ENCODE assay signal across 8 mouse cellular contexts in the genomic region with DNA sequence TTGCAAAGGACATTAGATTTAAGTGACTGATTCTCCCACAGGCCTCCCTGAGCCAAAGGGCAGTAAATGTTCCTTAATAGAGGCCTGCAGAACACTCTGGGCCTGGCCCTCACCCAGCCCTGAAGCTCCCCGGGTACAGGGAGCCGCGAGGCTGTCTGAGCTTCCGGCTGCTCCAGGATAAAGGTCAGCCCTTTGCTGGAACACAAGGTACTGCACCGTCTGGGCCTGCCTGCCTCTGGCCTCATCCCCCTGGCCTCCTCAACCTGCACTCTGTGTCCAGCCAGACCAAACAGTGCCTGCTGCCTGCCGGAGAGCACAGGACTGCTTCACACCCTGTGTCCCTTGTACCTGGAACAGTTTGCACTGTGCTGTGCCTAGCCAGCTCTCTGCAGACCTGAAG. TPM values are rescaled to one million over a fixed set of nuclear protein-coding genes. Genes with fewer than 3 reads are reported as not detected.
DNase-seq lines count a peak whose midpoint lies in the region; ATAC-seq and TF ChIP-seq lines count a peak whose summit lies in the region.

No protein-coding gene starts in this region.

- peak; percentile 1; the same call in 1 of the 2 replicates for TF ChIP-seq CTCF in heart, adult 2 months (IDR thresholded peaks at IDR 0.05)

- DNase-seq in ovary, postnatal 36 days (ENCODE audit: low spot score), result peak; percentile 63
- no peak for DNase-seq in ovary, postnatal 14 days (ENCODE audit: low spot score)
- DNase-seq in heart, adult 2 months, result peak; percentile 83
- DNase-seq in kidney, postnatal 25 days, result peak; percentile 83 to 98
- no peak for DNase-seq in layer of hippocampus, adult 9-11 months
- DNase-seq in cerebellum, postnatal 36 days, result no peak
- no peak for DNase-seq in embryo, embryonic 11 days

- ATAC-seq in stomach, embryonic 14.5 days (ENCODE audit: insufficient number of reproducible peaks, insufficient read depth, low FRiP score, low read depth), result no peak

- TF ChIP-seq EP300 in heart, adult 2 months (IDR thresholded peaks at IDR 0.05; ENCODE audit: insufficient read depth, low read depth, low read length), result peak; percentile 98

- H3K27me3 ChIP-seq in heart, adult 2 months (ENCODE audit: control insufficient read depth, insufficient read depth, low read length), result no peaks in the 10 kb centered on the region
- no peaks in the 10 kb centered on the region for H3K27me3 ChIP-seq in stomach, embryonic 14.5 days (ENCODE audit: control insufficient read depth, insufficient read depth, low read length)

- H3K27ac ChIP-seq in heart, adult 2 months, result peak overlapping the region; percentile 73
- peak overlapping the region; percentile 33; the same call in 1 of the 2 replicates for H3K27ac ChIP-seq in stomach, embryonic 14.5 days (ENCODE audit: low read length)

- no peaks in the 10 kb centered on the region for H3K79me2 ChIP-seq in heart, adult 2 months (replicated peaks; ENCODE audit: control insufficient read depth, insufficient read depth, low read length)

- no peaks in the 10 kb centered on the region; the same call in 1 of the 2 replicates for H3K36me3 ChIP-seq in heart, adult 2 months (ENCODE audit: control insufficient read depth, insufficient read depth, low read length)
- H3K36me3 ChIP-seq in stomach, embryonic 14.5 days (ENCODE audit: control insufficient read depth, insufficient read depth, low read length), result no peaks in the 10 kb centered on the region

- H3K4me1 ChIP-seq in heart, adult 2 months (ENCODE audit: control insufficient read depth, insufficient read depth, low read length), result peaks cover 30% of the 10 kb centered on the region
- H3K4me1 ChIP-seq in stomach, embryonic 14.5 days (ENCODE audit: control insufficient read depth, insufficient read depth, low read length), result peaks cover 13% of the 10 kb centered on the region; the same call in 1 of the 2 replicates

- peak overlapping the region; percentile 13; the same call in 1 of the 2 replicates for H3K9ac ChIP-seq in heart, adult 2 months (ENCODE audit: low read depth, low read length)
- no peak overlapping the region for H3K9ac ChIP-seq in stomach, embryonic 14.5 days (replicated peaks; ENCODE audit: low read depth, low read length)

- TF ChIP-seq POLR2A in heart, adult 2 months (IDR thresholded peaks at IDR 0.05; ENCODE audit: insufficient read depth, low read depth, low read length), result peak; percentile 79

- H3K4me3 ChIP-seq in heart, adult 2 months, result no peak overlapping the region
- no peak overlapping the region for H3K4me3 ChIP-seq in stomach, embryonic 14.5 days (ENCODE audit: low read depth, low read length)

- intact Hi-C loops in heart, adult 2 months (cut with DNase I), result no loop called here

- H3K9me3 ChIP-seq in stomach, embryonic 14.5 days (ENCODE audit: control insufficient read depth, low read depth, low read length), result no peaks in the 10 kb centered on the region

- WGBS in heart, adult 2 months, result 3% methylated on average over 6 of the region's 6 CpGs
- WGBS in stomach, embryonic 14.5 days, result 34% methylated on average over 6 of the region's 6 CpGs

- no peak overlapping the region for H3K4me2 ChIP-seq in stomach, embryonic 14.5 days (replicated peaks; ENCODE audit: low read depth, low read length)

RNA-seq across cellular contexts. Expression of a gene that starts 4.6 kb away (rescaled TPM):
- total RNA-seq in heart, adult 2 months (2021), result 10 to 100 TPM; 63.3 to 70.2 TPM
- 7.8 and 8.5 TPM in 2 replicates for polyA plus RNA-seq in heart, adult 2 months (2012; rRNA removed)
- polyA plus RNA-seq in stomach, embryonic 14.5 days (2014; fragmentation: Nextera tagmentation; extraction: Ambion mirVana), result 7.1 TPM in 2 replicates

RNA-seq across cellular contexts. Expression of a gene that starts 17.9 kb away (rescaled TPM):
- total RNA-seq in heart, adult 2 months (2021), result not detected
- 0.33 and 0.47 TPM in 2 replicates for polyA plus RNA-seq in heart, adult 2 months (2012; rRNA removed)
- polyA plus RNA-seq in stomach, embryonic 14.5 days (2014; fragmentation: Nextera tagmentation; extraction: Ambion mirVana), result not detected in 2 replicates

RNA-seq across cellular contexts. Expression of a gene that starts 36.5 kb away (rescaled TPM):
- total RNA-seq in heart, adult 2 months (2021), result not detected
- not detected in 2 replicates for polyA plus RNA-seq in heart, adult 2 months (2012; rRNA removed)
- polyA plus RNA-seq in stomach, embryonic 14.5 days (2014; fragmentation: Nextera tagmentation; extraction: Ambion mirVana), result not detected in 2 replicates

RNA-seq across cellular contexts. Expression of a gene that starts 47.9 kb away (rescaled TPM):
- total RNA-seq in heart, adult 2 months (2021), result not detected
- polyA plus RNA-seq in heart, adult 2 months (2012; rRNA removed), result 0.90 and 2.0 TPM in 2 replicates
- polyA plus RNA-seq in stomach, embryonic 14.5 days (2014; fragmentation: Nextera tagmentation; extraction: Ambion mirVana), result 47.2 and 236 TPM in 2 replicates

Comparison
In these comparisons a context has a peak if more than half of its experiments do, and no peak if none do; other contexts are left out.
1. DNase-seq: peak in ovary, postnatal 36 days (single experiment), heart, adult 2 months (2 of 2) and kidney, postnatal 25 days (2 of 2); none in ovary, postnatal 14 days (single experiment), layer of hippocampus, adult 9-11 months (single experiment), cerebellum, postnatal 36 days (0 of 2) and embryo, embryonic 11 days (single experiment).